Mouse (Mus musculus): ENCODE measurements around the gene Rbm28. TPM values are rescaled to one million over a fixed set of nuclear protein-coding genes. Genes with fewer than 3 reads are reported as not detected.
"Not testable (repeated sequence)": the region's sequence is repeated elsewhere in the genome, so short reads cannot be mapped to it uniquely, and the experiment has no call there.

The Rbm28 gene
- total and polyA plus RNA-seq, 2 experiments = 3.3 to 8.0 TPM

- Histone ChIP-seq H3K79me2 (ENCODE audit: control insufficient read depth, insufficient read depth, low read length) (no peaks in the 10 kb centered on the region), H3K27me3 (ENCODE audit: control insufficient read depth, insufficient read depth, low read length) (peaks cover 9% of the 10 kb centered on the region), H3K9ac (ENCODE audit: low read depth, low read length) (peak overlapping the region; percentile 69), H3K4me1 (ENCODE audit: control insufficient read depth, insufficient read depth, low read length) (peaks cover 4% of the 10 kb centered on the region; the same call in 1 of the 2 replicates), H3K4me3 (ENCODE audit: insufficient read depth, low read depth, low read length) (peak overlapping the region; percentile 70), H3K36me3 (ENCODE audit: control insufficient read depth, insufficient read depth, low read length) (no peaks in the 10 kb centered on the region), H3K27ac (replicated peaks; ENCODE audit: insufficient read depth, low read depth, low read length) (no peak overlapping the region)
- peak; percentile 28 for DNase-seq (ENCODE audit: extremely low read depth, low read depth, low spot score)
- under 1% methylated on average over 36 of the region's 40 CpGs for whole genome bisulfite sequencing
- TF ChIP-seq POLR2A (IDR thresholded peaks at IDR 0.05; ENCODE audit: extremely low read depth, insufficient read depth, low read length) = no peak
- peak; percentile 85 for TF ChIP-seq CTCF (IDR thresholded peaks at IDR 0.05; ENCODE audit: low read depth, low read length)
These were observed 6.2 kb upstream of the Rbm28 start for GRCm38 (mm10) chr6:29170952-29171388.

GRCm38 (mm10) chr6:29170063-29170921 is 5.5 kb upstream of the Rbm28 start:
- peak overlapping the region; percentile 69 for H3K9ac ChIP-seq (ENCODE audit: low read depth, low read length)
- H3K79me2 ChIP-seq (ENCODE audit: control insufficient read depth, insufficient read depth, low read length) = no peaks in the 10 kb centered on the region
- peaks cover 4% of the 10 kb centered on the region; the same call in 1 of the 2 replicates for H3K4me1 ChIP-seq (ENCODE audit: control insufficient read depth, insufficient read depth, low read length)
- peaks cover 9% of the 10 kb centered on the region for H3K27me3 ChIP-seq (ENCODE audit: control insufficient read depth, insufficient read depth, low read length)
- H3K4me3 ChIP-seq (ENCODE audit: insufficient read depth, low read depth, low read length) = peak overlapping the region; percentile 70; the same call in 1 of the 2 replicates
- WGBS = 2% methylated on average over 63 of the region's 63 CpGs
- H3K36me3 ChIP-seq (ENCODE audit: control insufficient read depth, insufficient read depth, low read length) = no peaks in the 10 kb centered on the region
- DNase-seq (ENCODE audit: extremely low read depth, low read depth, low spot score) = peak; percentile 17
- H3K27ac ChIP-seq (replicated peaks; ENCODE audit: insufficient read depth, low read depth, low read length) = no peak overlapping the region
- no peak for TF ChIP-seq POLR2A (IDR thresholded peaks at IDR 0.05; ENCODE audit: extremely low read depth, insufficient read depth, low read length)
- TF ChIP-seq CTCF (IDR thresholded peaks at IDR 0.05; ENCODE audit: low read depth, low read length) = no peak

GRCm38 (mm10) chr6:29169675-29170062 is 4.9 kb upstream of the Rbm28 start:
- no peak for DNase-seq (ENCODE audit: extremely low read depth, low read depth, low spot score)
- Histone ChIP-seq H3K4me1 (ENCODE audit: control insufficient read depth, insufficient read depth, low read length) (peaks cover 4% of the 10 kb centered on the region; the same call in 1 of the 2 replicates), H3K4me3 (ENCODE audit: insufficient read depth, low read depth, low read length) (no peak overlapping the region), H3K27ac (replicated peaks; ENCODE audit: insufficient read depth, low read depth, low read length) (no peak overlapping the region), H3K9ac (ENCODE audit: low read depth, low read length) (no peak overlapping the region), H3K36me3 (ENCODE audit: control insufficient read depth, insufficient read depth, low read length) (no peaks in the 10 kb centered on the region), H3K27me3 (ENCODE audit: control insufficient read depth, insufficient read depth, low read length) (peaks cover 9% of the 10 kb centered on the region), H3K79me2 (ENCODE audit: control insufficient read depth, insufficient read depth, low read length) (no peaks in the 10 kb centered on the region)
- whole genome bisulfite sequencing = 20% methylated on average over 12 of the region's 12 CpGs
- TF ChIP-seq POLR2A (IDR thresholded peaks at IDR 0.05; ENCODE audit: extremely low read depth, insufficient read depth, low read length) = no peak
- TF ChIP-seq CTCF (IDR thresholded peaks at IDR 0.05; ENCODE audit: low read depth, low read length) = no peak

GRCm38 (mm10) chr6:29168871-29169270 is 4.1 kb upstream of the Rbm28 start:
- peaks cover 9% of the 10 kb centered on the region for H3K27me3 ChIP-seq (ENCODE audit: control insufficient read depth, insufficient read depth, low read length)
- no peak for DNase-seq (ENCODE audit: extremely low read depth, low read depth, low spot score)
- peaks cover 6% of the 10 kb centered on the region for H3K4me1 ChIP-seq (ENCODE audit: control insufficient read depth, insufficient read depth, low read length)
- H3K9ac ChIP-seq (ENCODE audit: low read depth, low read length) = no peak overlapping the region
- WGBS = 53% methylated on average over 2 of the region's 2 CpGs
- TF ChIP-seq POLR2A (IDR thresholded peaks at IDR 0.05; ENCODE audit: extremely low read depth, insufficient read depth, low read length) = no peak
- no peak for TF ChIP-seq CTCF (IDR thresholded peaks at IDR 0.05; ENCODE audit: low read depth, low read length)
- H3K4me3 ChIP-seq (ENCODE audit: insufficient read depth, low read depth, low read length) = no peak overlapping the region
- H3K36me3 ChIP-seq (ENCODE audit: control insufficient read depth, insufficient read depth, low read length) = no peaks in the 10 kb centered on the region
- no peak overlapping the region for H3K27ac ChIP-seq (replicated peaks; ENCODE audit: insufficient read depth, low read depth, low read length)
- 0 out of 2 replicates have a peak, but pooled peaks cover 3% of the 10 kb centered on the region for H3K79me2 ChIP-seq (ENCODE audit: control insufficient read depth, insufficient read depth, low read length)

GRCm38 (mm10) chr6:29166196-29166595 is 1.4 kb upstream of the Rbm28 start:
- Histone ChIP-seq H3K79me2 (ENCODE audit: control insufficient read depth, insufficient read depth, low read length) (peaks cover 3% of the 10 kb centered on the region; the same call in 1 of the 2 replicates), H3K27ac (replicated peaks; ENCODE audit: insufficient read depth, low read depth, low read length) (no peak overlapping the region), H3K27me3 (ENCODE audit: control insufficient read depth, insufficient read depth, low read length) (peaks cover 9% of the 10 kb centered on the region), H3K4me1 (ENCODE audit: control insufficient read depth, insufficient read depth, low read length) (peaks cover 7% of the 10 kb centered on the region), H3K36me3 (ENCODE audit: control insufficient read depth, insufficient read depth, low read length) (no peaks in the 10 kb centered on the region), H3K4me3 (ENCODE audit: insufficient read depth, low read depth, low read length) (no peak overlapping the region), H3K9ac (ENCODE audit: low read depth, low read length) (no peak overlapping the region)
- peak; percentile 29 for DNase-seq (ENCODE audit: extremely low read depth, low read depth, low spot score)
- 3% methylated on average over 1 of the region's 1 CpGs for WGBS
- TF ChIP-seq POLR2A (IDR thresholded peaks at IDR 0.05; ENCODE audit: extremely low read depth, insufficient read depth, low read length) (no peak), CTCF (IDR thresholded peaks at IDR 0.05; ENCODE audit: low read depth, low read length) (0 out of 2 replicates have a peak, but pooled peaks have one; percentile 35)

GRCm38 (mm10) chr6:29161291-29161690 is 3.5 kb downstream of the Rbm28 start:
- H3K4me1 ChIP-seq (ENCODE audit: control insufficient read depth, insufficient read depth, low read length); H3K27ac ChIP-seq (replicated peaks; ENCODE audit: insufficient read depth, low read depth, low read length); H3K4me3 ChIP-seq (ENCODE audit: insufficient read depth, low read depth, low read length); H3K79me2 ChIP-seq (ENCODE audit: control insufficient read depth, insufficient read depth, low read length); DNase-seq (ENCODE audit: extremely low read depth, low read depth, low spot score); H3K27me3 ChIP-seq (ENCODE audit: control insufficient read depth, insufficient read depth, low read length); H3K9ac ChIP-seq (ENCODE audit: low read depth, low read length): not testable (repeated sequence)
- 100% methylated on average over 5 of the region's 5 CpGs for WGBS
- peaks cover 29% of the 10 kb centered on the region for H3K36me3 ChIP-seq (ENCODE audit: control insufficient read depth, insufficient read depth, low read length)
